Mouse (Mus musculus) heart, postnatal 14 days (tissue): ENCODE data around the gene Baiap2. TPM values are rescaled to one million over a fixed set of nuclear protein-coding genes. Genes with fewer than 3 reads are reported as not detected.

ENCODE experiments used
- DNase-seq, 2 experiments: peaks; one replicate each; pipeline ENCODE4 v3.0.0; 2021 to 2022
- intact Hi-C: fragments of 180-260 bp; cut with DNase I; formaldehyde crosslinking; loops from one replicate; pipeline ENCODE4 v1.15.1; 2025
- total RNA-seq, 2 experiments: library from RNA; stranded (reverse); gene quantifications; 2 replicates each; pipeline ENCODE4 v1.2.3; 2021

Gene Baiap2
- total RNA-seq, 2 experiments from 2014 or later: 9.2 to 10.3 TPM

DNA sequence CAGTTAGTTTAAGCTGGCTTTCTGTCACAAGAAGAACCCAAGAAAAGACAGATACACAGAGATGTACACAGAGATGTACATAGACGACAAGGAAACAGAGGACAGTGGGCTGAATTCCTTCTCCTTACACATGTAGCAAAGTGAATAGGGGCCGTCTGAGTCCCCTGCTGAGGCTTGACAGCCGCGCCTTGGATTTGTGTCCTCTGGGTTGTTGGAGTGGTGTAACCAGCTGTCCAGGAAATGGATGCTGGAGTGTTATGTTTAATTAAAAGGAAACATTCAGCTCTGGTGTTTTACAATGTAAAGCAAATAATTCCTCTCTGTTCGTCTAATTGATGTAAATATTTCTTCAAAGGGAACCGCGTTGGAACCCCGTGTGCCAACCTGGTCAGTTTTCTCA, 769 bp upstream of the Baiap2 start:
- intact Hi-C loops: no loop called here
- no peak for DNase-seq

DNA sequence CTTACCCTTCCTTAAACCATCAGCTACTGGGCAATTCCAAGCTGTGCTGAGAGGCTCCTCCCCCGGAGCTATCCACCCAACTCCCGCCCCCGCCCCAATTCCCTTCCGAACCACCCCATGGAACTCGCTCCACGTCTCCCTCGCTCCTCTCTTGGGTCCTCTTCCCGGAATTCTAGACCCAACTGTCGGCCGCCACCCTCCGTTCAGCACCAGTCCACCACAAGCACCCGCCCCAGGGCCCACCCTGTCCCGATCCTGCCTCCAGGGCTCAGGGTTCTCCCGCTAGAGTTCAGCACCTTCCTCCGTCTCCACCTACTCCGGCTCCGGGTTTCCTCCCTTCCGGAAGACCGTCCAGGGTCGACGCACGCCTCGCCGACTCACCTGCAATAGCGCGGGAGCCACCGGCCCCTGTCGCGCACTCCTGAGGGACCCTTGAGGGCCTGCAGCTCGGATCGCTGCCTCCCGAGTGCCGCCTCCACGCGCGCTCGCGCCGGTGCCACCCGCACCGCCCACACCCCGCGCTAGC, 299 bp upstream of the Baiap2 start:
- intact Hi-C loops: no loop called here
- DNase-seq: no peak

DNA sequence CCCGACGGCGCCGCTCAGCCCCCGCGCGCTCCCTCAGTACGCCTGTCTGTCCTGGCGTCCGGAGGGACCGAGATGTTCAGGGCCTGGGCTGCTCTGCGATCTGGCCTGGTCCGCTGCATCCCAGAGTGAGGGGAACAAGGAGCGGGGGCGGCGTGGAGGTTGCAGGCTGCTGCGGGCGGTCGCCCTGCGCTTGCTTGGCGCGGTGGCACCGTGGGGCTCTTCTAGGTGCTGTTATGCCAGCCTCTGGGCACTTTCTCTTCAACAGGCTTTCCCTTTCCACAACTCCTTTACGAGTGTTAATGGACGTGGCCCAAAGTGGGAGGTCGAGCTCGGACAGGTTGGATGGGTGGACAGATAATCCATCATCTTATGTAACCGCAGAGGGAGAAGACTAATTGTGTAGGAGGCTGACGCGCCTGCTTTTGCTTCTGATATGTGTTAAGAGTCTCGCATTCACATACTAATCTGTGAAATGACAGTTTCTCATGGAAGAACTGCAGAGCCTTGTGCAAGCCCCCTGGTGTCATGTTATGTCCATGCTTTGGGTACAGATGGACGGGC, 945 bp downstream of the Baiap2 start:
- intact Hi-C loops: no loop called here
- DNase-seq: peak in 1 of 2 experiments; percentile 51

DNA sequence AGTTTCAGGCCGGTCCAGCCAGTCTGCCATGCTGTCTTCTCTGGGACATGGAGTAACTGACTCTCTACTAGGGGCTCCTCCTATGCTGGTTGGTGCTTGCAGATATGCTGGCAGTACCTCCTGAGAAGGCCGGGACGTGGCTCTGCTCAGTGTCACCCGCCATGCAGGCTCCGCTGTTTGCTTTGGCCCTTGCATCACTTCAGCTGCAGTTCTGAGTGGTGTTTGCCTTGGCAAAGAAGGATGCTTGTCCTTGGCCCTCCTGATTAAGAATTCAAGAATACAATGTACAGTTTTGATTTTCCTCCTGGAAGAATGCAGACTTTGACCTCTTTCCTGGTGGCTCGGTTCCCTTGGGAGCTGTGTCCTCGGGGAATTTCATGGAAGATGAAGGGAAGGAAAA, 2.8 kb downstream of the Baiap2 start:
- DNase-seq: peak; percentile 41 to 45
- intact Hi-C loops: no loop called here

DNA sequence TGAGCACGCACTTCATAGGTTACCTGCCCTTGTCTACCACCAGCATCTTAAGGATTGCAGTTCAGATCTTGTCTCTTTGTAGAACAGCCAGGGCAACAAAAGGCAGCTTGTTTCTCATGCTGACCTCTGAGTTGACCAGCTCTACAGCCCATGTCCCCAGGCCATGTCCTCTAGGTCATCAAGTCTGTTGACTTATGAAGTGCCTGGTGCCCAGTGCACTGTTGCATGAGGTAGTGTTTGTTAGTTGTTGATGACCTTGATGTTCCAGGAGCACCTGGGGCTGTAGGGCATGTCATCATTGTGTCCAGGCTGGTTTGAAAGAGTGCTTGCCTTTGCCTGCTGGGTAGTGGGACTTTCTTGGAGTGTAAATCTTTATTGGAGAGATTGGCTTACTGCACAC, 4.9 kb downstream of the Baiap2 start:
- no peak for DNase-seq

DNA sequence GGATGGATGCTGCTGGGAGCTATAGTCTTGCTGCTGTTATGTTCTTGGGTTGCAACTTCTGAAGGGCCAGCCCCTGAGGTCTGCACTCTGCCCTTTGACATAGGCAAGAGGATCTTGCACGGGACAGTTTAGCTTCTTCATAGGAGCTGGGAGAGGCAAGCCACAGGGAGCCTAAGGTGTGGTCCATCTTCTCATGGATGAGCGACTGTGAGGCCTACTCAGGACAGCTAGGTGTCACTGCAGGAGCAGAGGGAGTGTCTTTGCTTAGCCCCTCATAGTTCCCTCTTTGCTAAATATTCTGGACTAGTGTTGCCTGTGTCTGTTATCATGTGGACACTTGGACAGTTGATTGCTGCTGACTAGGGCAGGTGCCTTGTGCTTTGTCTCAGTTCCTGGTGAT, 5.3 kb downstream of the Baiap2 start:
- intact Hi-C loops: no loop called here
- DNase-seq: no peak

More for the DNA sequence above, 4.9 kb downstream of the Baiap2 start:
- intact Hi-C loops: no loop called here

DNA sequence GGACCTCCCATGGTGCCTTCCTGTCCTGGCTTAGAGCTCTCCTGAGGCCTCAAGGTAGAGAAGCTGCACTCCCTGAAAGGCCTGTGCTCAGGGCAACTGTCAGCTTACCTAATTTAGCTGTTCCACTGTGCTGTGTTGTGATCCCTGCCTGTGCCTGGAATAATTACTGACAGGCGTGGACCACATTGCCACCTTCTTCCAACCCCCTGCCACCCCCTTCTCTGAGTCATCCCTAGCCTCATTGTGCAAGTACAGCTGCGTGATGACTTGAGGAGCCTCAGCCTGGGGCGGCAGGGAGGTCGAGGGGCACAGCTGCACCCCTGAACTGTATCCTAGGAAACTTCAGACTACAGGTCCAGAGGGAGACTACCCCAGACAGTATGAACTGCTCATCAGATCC, 5.7 kb downstream of the Baiap2 start:
- DNase-seq: no peak
- intact Hi-C loops: no loop called here

DNA sequence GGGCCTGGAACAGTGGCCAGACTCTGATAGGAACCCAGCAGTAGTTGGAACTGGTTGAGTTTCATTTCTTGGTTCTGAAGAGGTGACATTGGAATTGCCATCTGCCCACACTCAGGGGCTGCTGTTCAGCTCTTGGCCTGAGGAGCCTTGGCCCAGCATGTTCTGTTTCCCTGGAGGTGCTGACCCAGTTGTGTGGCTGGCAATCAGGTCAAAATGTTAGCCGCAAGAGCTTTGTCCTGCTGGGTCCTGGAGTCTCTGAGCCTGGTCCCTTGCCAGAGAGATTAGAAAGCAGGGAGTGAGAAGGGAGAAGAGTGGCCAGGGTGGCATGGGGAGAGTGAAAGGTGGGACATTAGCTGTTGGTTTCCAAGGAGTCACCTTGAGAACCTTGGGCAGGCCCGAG, 6.2 kb downstream of the Baiap2 start:
- intact Hi-C loops: no loop called here
- peak in 1 of 2 experiments; percentile 45 for DNase-seq

DNA sequence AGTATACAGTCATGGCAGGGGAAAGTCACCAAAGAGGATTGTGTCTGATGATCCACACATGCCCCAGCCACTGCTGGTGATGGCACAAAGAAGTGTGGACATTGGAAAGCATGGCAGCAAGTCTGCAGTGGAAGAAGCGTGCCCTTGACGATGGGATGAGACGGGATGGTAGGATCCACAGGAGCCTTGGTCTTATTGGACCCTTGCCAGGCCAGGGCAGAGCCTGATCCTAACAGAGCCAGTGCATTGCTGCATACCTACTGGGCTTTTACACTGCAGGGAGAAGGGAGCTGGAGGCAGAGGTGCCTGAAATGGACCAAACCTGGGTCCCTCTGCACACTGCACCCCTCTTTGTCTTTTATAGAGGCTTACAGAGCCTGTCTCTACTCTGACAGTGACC, 8.0 kb downstream of the Baiap2 start:
- intact Hi-C loops: loop anchor here (2.0 kb wide), 1 partner anchor 30 kb away; no protein-coding TSS in a partner anchor
- DNase-seq: no peak

DNA sequence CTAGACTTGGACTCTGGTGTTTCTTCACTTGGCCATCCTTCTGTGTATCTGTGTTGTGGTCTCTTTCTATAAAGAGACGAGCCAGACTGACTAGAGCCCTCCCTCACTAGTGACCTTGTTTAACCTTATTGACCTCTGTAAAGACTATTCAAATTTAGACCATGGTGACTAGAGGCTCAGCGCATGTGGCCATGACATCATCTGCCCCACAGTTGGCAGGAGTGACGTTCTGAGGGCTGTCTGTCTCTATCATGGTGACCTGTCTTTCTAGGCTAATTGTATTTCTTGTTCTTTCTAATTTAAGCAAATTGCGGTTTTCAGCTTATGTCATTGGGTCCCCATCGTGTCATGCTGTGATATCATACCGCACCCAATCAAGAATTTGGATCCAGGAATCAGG, 8.8 kb downstream of the Baiap2 start:
- no peak for DNase-seq
- intact Hi-C loops: loop anchor here (2.0 kb wide), 1 partner anchor 29 kb away; no protein-coding TSS in a partner anchor

DNA sequence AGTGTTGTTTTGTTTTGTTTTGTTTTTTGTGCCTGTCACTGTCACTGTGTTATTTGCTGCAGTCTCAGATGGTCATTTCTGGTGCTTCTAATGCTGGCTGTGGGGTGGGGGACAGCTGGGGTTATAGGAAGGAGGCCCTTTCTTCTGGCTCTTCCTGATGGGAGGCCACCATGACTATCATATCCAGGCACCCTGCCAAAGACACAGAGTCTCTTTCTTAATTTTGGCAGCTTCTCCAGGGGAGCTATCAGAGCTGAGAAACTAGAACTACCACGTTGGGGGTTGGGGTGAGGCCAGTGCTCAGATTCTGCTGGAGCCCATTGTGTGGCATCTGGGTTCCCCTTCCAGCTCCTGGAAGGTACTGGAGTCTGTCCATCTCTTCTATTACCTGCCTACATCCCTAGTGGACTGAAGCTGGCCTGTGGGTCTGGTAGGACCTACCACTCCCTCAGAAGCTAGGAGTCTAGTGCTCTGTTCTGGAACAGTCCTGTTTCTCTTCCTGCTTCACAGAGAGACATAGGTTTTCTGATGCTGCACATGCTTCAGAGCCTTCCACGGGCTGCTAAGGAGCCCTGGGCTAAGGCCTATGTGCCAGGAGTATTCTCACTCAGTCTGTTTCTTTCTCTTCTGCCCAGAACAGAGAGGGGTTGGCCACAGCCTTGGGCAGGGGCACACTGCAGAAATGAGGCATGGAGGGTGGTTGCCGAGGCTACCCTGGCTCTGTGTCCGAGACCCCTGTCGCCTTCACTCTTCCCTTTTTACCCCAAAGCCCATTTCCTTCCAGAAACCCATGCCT, 10.1 kb downstream of the Baiap2 start:
- intact Hi-C loops: no loop called here
- DNase-seq: peak; percentile 72 to 76

DNA sequence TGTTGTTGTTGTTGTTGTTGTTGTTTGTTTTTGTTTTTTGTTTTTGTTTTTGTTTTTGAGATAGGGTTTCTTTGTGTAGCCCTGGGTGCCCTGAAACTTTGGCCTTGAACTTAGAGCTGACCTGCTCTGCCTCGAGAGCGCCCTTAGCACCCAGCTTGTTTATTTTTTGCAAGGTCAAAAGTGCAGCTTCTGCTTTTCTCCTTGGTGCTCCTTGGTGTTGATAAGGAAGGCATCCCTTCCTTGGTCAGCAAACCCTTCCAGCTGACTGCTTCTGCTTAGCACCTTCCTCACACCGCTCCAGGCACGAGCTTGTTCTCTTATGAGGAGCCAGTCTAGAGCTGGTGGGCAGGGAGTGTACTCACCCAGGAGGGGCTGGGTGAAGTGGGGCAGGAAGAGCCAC, 11.7 kb downstream of the Baiap2 start:
- DNase-seq: no peak
- intact Hi-C loops: no loop called here

DNA sequence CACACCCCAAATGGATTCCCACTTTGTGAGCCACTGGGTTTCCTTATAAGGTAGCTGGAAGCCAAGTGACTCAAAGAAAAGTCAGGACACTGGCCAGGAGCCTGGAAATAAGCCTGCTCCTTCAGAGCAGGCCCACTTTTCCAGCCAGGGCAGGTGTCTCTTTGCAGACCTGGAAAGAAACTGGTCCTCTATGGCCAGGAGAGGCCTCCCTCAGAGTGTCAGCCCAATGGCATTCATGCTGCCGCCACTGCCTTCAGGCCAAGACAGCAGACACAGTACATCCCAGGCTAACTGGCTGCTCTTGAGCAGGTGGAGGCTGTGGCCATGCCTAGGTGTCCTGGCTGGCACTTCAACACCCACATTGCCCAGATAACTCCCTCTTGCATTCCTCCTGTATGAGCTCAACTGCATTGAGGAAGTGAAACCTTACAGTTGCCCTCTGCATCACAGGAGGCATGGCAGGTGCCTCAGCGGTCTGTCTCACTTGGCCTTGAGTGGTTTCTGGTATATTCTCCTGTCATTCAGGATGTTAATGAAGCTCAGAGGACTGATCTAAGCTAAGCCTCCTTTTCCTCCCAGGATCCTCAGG, 12.3 kb downstream of the Baiap2 start:
- intact Hi-C loops: no loop called here
- DNase-seq: no peak

DNA sequence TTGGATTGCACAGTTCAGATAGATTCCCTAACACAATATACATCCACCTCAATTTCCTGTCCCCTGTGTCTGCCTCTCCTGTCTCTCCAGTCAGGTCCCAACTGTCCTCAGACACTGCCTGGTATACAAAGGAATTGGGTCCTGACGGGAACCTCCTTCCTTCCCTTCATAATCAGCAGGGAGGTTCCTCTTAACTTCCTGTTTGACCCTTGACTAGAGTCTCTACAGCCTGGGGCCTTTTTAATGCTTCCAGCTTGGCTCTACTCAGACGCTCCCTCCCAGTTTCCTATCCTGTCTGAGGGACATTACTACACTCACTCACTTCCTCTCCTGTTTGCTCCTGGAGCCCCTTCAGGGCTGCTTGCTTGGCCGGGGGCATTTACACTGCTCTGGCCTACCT, 12.9 kb downstream of the Baiap2 start:
- DNase-seq: no peak
- intact Hi-C loops: no loop called here

DNA sequence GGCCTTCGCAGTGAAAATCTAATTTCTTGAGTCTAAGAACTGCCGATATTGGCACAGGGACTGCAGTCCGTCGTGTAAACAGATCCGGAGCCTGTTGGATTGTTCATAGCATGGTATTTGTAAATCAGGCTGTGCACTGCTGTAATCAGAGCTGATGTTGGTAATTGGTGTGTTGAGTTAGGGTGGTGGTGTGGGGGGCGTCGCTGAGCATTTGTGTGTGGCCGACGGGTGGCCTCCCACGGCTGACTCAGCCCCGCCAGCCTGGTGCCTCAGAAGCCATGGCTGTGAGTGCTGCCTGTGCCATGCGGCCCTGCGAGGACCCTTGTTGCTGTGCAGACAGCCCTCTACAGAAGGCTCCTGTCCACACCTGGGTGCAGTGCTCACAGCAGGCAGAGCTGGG, 14.0 kb downstream of the Baiap2 start:
- intact Hi-C loops: no loop called here

DNA sequence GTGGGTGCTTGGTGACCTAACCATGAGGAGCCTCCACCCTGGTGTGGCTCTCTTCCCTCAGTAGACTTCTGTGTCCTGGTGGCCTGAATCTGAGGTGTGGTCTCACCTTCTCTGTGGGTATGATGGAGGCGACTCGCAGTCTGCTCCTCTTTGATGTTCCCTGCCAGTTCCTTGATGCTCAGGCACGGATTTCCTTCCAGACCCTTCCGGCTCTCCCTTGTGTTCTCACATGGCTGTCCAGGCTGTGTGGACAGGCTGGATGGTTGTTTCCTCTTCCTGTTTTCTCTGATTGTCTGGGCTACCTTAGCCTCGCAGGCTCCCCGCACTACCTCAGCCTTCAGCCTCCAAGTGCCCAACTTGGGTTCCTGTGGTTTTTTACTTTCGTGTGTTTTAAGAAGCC, 16.3 kb downstream of the Baiap2 start:
- intact Hi-C loops: no loop called here
- no peak for DNase-seq

More for the DNA sequence above, 14.0 kb downstream of the Baiap2 start:
- DNase-seq: no peak

DNA sequence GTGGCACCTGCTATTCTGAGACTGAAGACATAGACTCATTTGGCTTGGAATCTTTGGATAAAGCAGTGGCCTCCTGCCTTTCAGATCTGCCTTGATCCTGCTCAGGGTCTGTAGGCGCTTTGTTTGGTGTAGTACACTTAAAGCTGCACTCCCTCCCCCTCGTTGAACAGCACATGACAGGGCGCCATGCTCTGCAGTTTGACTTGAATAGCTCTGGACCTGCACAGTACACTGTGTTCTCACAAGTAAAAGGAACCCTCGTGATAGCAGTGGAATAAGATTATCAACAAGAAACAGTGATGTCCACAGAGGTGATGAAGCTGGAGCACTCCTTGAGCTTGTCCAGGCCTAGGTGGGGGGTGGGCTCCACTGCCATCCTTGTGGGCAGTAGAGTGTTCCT, 17.2 kb downstream of the Baiap2 start:
- DNase-seq: no peak
- intact Hi-C loops: no loop called here

DNA sequence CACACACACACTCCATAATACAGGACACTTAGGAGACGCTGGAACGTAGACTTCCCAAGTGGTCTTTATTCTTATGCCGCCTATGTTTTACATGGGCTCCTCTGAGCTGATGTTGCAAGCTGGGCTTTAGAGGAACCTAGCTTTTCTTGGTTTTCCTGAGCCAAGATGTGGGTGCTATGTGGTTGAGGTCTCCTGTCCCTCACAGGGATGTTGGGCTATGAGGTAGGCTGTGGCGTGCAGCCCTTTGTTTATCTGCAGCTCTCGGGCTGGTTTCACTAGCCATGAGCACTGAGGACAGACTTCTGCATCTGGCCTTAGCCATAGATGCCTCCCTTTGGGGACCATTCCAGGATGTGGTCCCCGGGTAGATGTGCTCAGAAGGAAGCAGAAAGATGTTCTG, 18.1 kb downstream of the Baiap2 start:
- DNase-seq: no peak
- intact Hi-C loops: no loop called here

DNA sequence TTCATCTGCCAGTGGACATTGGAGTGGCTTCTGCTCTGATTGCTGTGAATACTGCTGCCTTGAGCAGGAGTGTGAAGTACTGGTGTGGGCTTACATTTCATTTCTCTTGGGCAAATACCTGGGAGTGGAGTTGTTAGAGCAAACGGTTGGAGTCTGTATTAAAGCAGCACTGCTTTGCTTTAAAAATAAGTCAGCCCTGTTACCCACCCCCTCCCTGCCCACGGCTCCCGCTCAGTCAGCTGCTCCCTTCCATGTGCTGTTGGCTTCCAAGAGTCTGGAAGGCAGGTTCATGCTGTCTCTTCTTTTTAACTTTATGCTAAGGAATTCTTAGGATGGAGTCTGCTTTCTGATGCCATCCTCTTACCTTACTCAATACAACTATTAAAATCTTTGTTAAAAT, 18.9 kb downstream of the Baiap2 start:
- DNase-seq: no peak
- intact Hi-C loops: no loop called here

DNA sequence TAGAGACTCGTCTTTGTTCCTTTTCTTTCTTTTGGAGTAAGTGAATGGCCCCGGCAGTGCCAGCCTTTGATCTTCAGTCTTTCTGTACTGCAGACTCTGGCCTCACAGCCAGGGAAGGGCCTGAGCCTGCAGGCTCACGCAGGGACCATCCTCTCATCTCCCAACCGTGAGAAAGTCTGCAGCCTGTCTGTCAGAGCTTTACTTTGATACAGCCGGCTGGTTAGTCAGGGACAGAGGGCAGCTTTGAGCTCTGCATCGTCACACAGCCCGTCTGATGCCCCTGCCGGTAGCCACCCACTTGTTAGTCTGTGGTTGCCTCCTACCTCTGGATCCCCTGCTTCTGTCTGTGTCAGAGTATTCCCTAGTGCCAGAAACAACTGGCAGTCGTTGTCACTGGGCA, 22.5 kb downstream of the Baiap2 start:
- no peak for DNase-seq
- intact Hi-C loops: no loop called here

DNA sequence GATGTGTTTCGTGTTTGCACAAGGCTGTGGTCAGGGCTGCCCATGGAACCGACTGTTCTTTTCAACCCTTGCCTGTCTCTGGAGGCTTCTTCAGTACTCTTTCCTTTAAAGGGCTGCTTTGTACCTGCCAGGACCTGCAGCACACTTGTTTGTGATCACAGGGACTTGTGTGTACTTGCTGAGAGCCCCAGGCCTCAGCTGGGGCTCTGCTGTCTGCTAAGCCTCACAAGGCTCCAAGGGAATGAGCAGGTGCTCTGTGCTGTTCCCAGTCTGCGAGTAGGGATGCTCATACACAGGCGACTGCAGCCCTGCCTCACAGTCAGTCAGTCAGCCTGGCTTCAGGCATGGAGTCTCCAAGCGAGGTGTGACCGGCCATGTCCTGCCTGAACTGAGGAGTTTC, 23.7 kb downstream of the Baiap2 start:
- no peak for DNase-seq
- intact Hi-C loops: no loop called here

DNA sequence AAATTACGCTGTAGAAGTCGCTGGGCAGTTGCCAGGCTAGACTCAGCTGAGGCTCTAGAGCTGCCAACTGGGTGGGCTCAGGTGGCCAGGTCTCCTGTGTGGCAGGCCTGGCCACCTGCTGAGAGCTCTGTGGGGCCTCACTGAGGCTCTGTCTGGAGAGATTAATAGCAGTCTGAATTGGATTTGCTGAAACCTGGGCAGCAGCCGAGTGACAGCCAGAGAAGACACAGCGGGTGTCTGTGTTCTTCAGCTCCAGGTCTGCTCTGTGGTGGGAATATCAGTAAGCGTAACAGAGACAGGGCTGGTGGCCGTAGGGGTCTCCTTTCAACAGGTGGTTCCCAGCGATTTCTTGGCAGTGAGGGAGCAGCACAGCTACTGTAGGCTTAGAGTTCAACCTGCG, 24.8 kb downstream of the Baiap2 start:
- intact Hi-C loops: no loop called here
- DNase-seq: no peak
